Mouse (Mus musculus) bone marrow, adult 2 months (tissue): ENCODE results near the gene Zfr2. TPM values are rescaled to one million over a fixed set of nuclear protein-coding genes. Genes with fewer than 3 reads are reported as not detected.

Experiments
- H3K27ac ChIP-seq: fragments of 200-500 bp; 2 replicates; pipeline ENCODE4 v1.5.1; 2012; ENCODE audit warnings: low read depth, mild to moderate bottlenecking, control low read depth, inconsistent platforms, low read length; ENCODE audit not compliant: control insufficient read depth, poor library complexity, insufficient read depth
- H3K4me1 ChIP-seq: fragments of 200-500 bp; 2 replicates; pipeline ENCODE4 v1.6.1; 2011; ENCODE audit warnings: low read length; ENCODE audit not compliant: control insufficient read depth, insufficient read depth
- H3K4me3 ChIP-seq: fragments of 200-500 bp; replicated peaks from 2 replicates; pipeline ENCODE3; 2011; ENCODE audit warnings: mild to moderate bottlenecking, low read depth, low read length, control low read depth; ENCODE audit not compliant: control insufficient read depth
- CTCF ChIP-seq: fragments of 200-500 bp; IDR thresholded peaks from 2 replicates; pipeline ENCODE4 v1.5.1; 2011; ENCODE audit warnings: low read length, control low read depth; ENCODE audit not compliant: control insufficient read depth, insufficient read depth
- POLR2A ChIP-seq: fragments of 200-500 bp; IDR thresholded peaks from 2 replicates; pipeline ENCODE4 v1.6.1; 2011; ENCODE audit warnings: low read depth, mild to moderate bottlenecking, control low read depth, low read length, borderline replicate concordance; ENCODE audit not compliant: control insufficient read depth
- whole genome bisulfite sequencing: fragments of 180-500 bp; shearing (Covaris S2); methylation state at CpG from one replicate; pipeline ENCODE4 v1.1.7; 2018; 5-methylcytosine and 5-hydroxymethylcytosine counted together
- polyA plus RNA-seq: library from polyadenylated mRNA; stranded (reverse); fragments of >200 nt; gene quantifications from 2 replicates; pipeline ENCODE4 v1.2.4, GENCODE M21; 2011; ENCODE audit warnings: low replicate concordance; ENCODE audit not compliant: missing spikeins, insufficient read depth, insufficient read length

Gene Zfr2
- 0.32 and 2.5 TPM in 2 replicates for polyA plus RNA-seq

DNA sequence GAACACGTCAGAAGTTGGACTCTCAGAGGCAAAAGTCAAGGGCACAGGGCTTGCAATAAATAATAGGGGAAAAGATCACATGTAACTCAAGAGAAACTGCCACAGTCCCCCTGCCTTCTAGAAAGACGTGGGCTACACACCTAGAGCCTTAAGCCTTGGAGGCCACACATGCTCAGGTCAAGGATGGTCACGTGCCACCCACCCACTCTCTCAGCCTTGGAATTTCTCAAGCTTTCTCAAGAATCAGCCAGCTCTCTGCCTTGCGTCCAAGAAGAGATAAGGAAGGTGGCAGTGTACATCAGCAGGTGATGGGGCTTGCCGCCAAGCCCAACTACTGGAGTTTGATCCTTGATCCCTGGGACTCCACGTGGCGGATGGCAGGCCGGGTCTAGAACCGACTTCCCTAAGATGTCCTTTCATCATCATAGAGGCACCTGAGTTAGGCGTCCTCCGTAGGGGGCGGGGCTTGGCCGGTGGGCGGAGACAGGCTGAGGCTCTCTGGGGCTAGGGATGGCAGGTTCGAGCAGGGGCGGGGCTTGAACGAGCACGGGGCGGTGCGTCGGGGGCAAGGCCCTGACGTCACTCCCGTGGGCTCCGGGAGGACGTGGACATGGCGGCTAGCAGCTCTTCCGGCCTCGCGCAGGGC lies at the start of gene Zfr2:
Gene Zfr2 (plus strand): TSS at position 576 of the 646 bp plus-strand sequence.
- no peak within 1 kb of the TSS for H3K27ac ChIP-seq
- WGBS = 8% methylated on average over 29 of the region's 29 CpGs
- H3K4me3 ChIP-seq = peak within 1 kb of the TSS; percentile 59
- TF ChIP-seq POLR2A (peak; percentile 57; the same call in 1 of the 2 replicates), CTCF (no peak)
- no peaks in the 10 kb centered on the region for H3K4me1 ChIP-seq

DNA sequence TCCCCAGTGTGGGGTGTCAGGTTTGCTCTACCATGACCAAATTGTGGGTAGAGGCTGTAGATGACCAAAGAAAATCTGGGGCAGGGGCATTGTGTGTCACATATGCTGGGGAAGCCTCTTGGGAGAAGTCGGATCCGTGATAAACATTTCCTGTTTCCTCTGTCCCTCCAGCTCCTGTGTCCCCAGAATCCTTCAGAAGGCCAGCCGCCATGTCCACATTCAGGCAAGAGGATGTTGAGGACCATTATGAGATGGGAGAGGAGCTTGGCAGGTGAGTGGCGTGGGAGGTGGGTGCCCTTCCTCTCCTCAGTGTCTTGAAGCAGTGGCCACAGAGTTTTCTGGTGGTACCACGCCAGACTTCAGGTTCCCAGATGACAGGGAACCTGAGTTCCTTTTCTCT lies 49.1 kb upstream of the Zfr2 start, which contains the start of gene 4930442H23Rik:
Gene 4930442H23Rik (minus strand): TSS at position 45 of the 400 bp plus-strand sequence.
- H3K4me1 ChIP-seq = peaks cover 2% of the 10 kb centered on the region; the same call in 1 of the 2 replicates
- no peak for TF ChIP-seq POLR2A
- H3K4me3 ChIP-seq = peak within 1 kb of the TSS; percentile 84
- H3K27ac ChIP-seq = peak within 1 kb of the TSS; percentile 82
- 83% methylated on average over 5 of the region's 5 CpGs for WGBS

DNA sequence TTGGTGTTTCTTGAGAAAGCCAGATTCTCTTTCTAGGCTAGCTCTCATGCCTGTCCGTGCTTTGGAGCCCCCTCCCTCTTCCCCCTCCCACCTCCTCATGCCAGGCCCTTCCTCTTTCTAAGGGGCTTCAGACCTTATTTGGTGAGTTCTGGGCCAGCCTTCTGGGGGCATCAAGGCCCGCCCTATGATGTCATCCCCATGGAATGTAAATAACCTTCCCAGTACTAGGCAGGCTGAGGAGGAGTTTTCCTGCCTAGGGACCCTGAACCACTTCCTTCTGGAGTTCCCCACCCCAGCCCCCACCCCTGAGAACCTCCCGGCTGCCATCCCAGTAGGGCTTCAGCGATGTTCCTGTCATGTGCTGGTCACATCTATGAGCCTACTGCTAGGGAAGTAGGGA lies 48.2 kb upstream of the Zfr2 start:
- Histone ChIP-seq H3K4me1 (peaks cover 2% of the 10 kb centered on the region; the same call in 1 of the 2 replicates), H3K4me3 (no peak overlapping the region), H3K27ac (no peak overlapping the region)
- TF ChIP-seq POLR2A = no peak
- no peak for TF ChIP-seq CTCF
- WGBS = 83% methylated on average over 4 of the region's 4 CpGs

DNA sequence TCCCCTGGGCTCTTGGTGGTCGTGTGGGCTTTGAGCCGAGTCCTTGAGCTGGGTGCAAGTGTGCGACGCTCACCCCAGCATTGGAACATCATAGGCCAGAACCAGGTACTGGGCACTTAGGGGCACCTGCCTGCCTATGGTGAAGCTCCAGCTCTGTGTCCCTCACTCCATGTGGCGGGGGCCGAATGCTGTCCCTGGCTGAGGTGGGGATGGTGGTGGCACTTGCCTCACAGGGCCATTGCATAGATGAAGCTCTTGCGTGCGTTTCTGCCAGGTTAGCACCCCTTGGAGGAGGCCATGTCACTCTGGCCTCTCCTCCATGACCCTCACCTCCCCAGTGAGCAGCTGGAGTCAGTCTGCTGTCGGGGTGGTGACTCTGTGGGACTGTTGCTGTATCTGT lies 45.8 kb upstream of the Zfr2 start:
- Histone ChIP-seq H3K4me1 (peaks cover 5% of the 10 kb centered on the region), H3K4me3 (no peak overlapping the region), H3K27ac (no peak overlapping the region)
- 85% methylated on average over 9 of the region's 9 CpGs for WGBS
- no peak for TF ChIP-seq CTCF
- no peak; the same call in 1 of the 2 replicates for TF ChIP-seq POLR2A

DNA sequence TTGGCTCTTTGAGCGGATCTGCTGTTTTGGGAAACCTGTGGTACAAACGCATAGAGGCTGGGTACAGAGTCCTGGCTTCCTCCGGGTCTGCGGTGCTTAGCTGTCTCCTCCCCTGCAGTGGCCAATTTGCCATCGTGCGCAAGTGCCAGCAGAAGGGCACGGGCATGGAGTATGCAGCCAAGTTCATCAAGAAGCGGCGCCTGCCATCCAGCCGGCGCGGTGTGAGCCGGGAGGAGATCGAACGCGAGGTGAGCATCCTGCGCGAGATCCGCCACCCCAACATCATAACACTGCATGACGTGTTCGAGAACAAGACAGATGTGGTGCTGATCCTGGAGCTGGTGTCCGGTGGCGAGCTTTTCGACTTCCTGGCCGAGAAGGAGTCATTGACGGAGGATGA lies 43.1 kb upstream of the Zfr2 start:
- 89% methylated on average over 26 of the region's 26 CpGs for WGBS
- no peak overlapping the region for H3K4me3 ChIP-seq
- H3K4me1 ChIP-seq = peaks cover 3% of the 10 kb centered on the region
- no peak overlapping the region for H3K27ac ChIP-seq
- TF ChIP-seq POLR2A = no peak
- no peak for TF ChIP-seq CTCF

DNA sequence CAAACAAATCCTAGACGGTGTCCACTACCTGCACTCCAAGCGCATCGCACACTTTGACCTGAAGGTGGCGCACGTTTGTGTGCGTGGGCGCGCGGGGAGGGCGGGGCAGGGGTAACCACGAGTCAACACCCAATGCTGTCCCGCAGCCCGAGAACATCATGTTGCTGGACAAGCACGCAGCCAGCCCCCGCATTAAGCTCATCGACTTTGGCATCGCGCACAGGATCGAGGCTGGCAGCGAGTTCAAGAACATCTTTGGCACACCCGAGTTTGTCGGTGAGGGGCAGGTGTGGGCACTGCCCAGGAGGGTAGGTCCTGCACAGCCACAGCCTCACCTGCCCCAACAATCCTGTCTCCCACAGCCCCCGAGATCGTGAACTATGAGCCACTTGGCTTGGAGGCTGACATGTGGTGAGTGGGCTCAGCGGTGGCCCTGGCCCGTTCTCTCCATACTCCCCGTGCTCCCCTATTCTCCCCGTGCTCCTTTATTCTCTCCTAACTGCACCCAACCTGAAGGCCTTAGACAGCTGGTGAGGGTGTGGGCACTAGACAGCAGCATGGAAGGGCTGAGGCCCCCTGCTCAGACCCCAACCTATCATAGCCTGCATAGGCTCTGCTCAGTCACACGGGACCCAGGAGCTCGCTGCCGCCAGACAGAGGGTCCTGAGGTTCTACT lies 42.6 kb upstream of the Zfr2 start:
- Histone ChIP-seq H3K4me3 (no peak overlapping the region), H3K27ac (no peak overlapping the region), H3K4me1 (peaks cover 3% of the 10 kb centered on the region)
- TF ChIP-seq CTCF (peak; percentile 44; the same call in 1 of the 2 replicates), POLR2A (peak; percentile 27; the same call in 1 of the 2 replicates)
- 78% methylated on average over 31 of the region's 31 CpGs for WGBS

DNA sequence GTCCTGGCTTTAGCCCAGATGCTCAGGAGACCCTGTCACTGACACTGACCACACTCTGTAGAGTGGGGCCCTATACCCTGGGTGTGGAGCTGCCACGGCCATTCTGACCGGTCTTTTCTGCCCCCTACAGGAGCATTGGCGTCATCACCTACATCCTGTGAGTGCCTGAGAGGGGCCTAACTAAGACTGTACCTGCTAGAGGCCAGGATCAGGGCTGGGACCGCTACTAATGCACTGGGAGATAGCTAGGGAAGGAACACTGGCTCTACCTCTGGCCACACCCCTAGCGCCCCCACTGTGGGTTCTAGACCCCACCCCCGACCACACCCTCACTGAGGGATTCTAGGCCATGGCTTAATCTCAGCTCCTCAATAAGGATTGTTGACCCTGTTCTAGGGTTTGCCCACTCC lies 42.0 kb upstream of the Zfr2 start:
- no peak for TF ChIP-seq POLR2A
- peak; percentile 26; the same call in 1 of the 2 replicates for TF ChIP-seq CTCF
- 42% methylated on average over 6 of the region's 6 CpGs for WGBS
- Histone ChIP-seq H3K4me1 (peaks cover 3% of the 10 kb centered on the region), H3K27ac (no peak overlapping the region), H3K4me3 (no peak overlapping the region)

DNA sequence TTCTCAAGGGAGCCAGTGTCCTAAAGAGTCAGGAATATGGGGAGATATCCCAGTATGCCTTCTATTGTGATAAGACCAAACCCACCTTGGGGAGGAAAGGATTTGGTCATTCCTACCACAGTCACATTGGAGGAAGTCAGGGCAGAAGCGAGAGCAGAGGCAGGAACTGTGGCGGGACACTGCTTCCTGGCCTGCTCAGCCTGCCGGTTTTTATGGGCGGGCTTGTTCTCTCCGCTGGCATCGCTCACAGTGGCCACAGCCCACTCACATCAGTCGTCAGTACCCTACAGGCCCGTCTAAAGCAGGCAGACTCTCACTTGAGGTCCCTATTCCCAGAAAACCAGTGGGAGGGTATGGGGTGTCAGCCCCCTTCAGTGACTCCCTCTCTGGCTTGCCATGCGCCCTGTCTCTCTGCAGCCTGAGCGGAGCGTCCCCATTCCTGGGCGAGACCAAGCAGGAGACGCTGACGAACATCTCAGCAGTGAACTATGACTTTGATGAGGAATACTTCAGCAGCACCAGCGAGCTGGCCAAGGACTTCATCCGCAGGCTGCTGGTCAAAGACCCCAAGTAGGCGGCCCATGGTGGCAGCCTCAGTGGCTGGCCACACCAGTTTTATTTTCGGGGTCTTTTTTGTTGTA lies 41.5 kb upstream of the Zfr2 start:
- H3K4me3 ChIP-seq = no peak overlapping the region
- H3K27ac ChIP-seq = peak overlapping the region; percentile 16
- H3K4me1 ChIP-seq = peaks cover 3% of the 10 kb centered on the region
- no peak for TF ChIP-seq POLR2A
- no peak for TF ChIP-seq CTCF
- 48% methylated on average over 18 of the region's 18 CpGs for WGBS
